Mouse (Mus musculus) embryonic facial prominence, embryonic 10.5 days (tissue): ENCODE data around the gene Col9a2. TPM values are rescaled to one million over a fixed set of nuclear protein-coding genes. Genes with fewer than 3 reads are reported as not detected.

Experiments
- polyA plus RNA-seq: library from polyadenylated mRNA; unstranded; fragments of >200 nt; fragmentation: Nextera tagmentation; extraction: Ambion mirVana; gene quantifications from 2 replicates; pipeline ENCODE4 v1.2.1, GENCODE M21; 2016

The Col9a2 gene
- polyA plus RNA-seq, 1 experiment from 2014 or later, result 6.0 TPM

Other genes starting within 250 kb of the Col9a2 start
- 126 and 128 TPM in 2 replicates for gene Nfyc, start 207.8 kb upstream of the Col9a2 start, polyA plus RNA-seq
- 1.8 and 2.4 TPM in 2 replicates for gene Rims3, start 184.6 kb upstream of the Col9a2 start, polyA plus RNA-seq
- gene Exo5, start 114.4 kb upstream of the Col9a2 start, polyA plus RNA-seq, result 36.0 and 41.5 TPM in 2 replicates
- 11.0 and 11.8 TPM in 2 replicates for gene Zfp69, start 87.7 kb upstream of the Col9a2 start, polyA plus RNA-seq
- 14.0 and 14.3 TPM in 2 replicates for gene Smap2, start 22.1 kb upstream of the Col9a2 start, polyA plus RNA-seq
- gene Zmpste24, start 58.9 kb downstream of the Col9a2 start, polyA plus RNA-seq, result 26.8 and 31.0 TPM in 2 replicates
- not detected in 2 replicates for gene Tmco2, start 69.8 kb downstream of the Col9a2 start, polyA plus RNA-seq
- 28.0 and 30.7 TPM in 2 replicates for gene Rlf, start 175.7 kb downstream of the Col9a2 start, polyA plus RNA-seq